Mouse (Mus musculus) regulatory T cell (primary cell): ENCODE results near the gene Maco1.

Experiments used
- in situ Hi-C: fragments of 300-600 bp; cut with MboI, MseI; formaldehyde crosslinking; loops from one replicate; pipeline ENCODE4 v1.15.1; 2025; ENCODE audit warnings: high pct_unique_total_duplicates

Maco1 gene

DNA sequence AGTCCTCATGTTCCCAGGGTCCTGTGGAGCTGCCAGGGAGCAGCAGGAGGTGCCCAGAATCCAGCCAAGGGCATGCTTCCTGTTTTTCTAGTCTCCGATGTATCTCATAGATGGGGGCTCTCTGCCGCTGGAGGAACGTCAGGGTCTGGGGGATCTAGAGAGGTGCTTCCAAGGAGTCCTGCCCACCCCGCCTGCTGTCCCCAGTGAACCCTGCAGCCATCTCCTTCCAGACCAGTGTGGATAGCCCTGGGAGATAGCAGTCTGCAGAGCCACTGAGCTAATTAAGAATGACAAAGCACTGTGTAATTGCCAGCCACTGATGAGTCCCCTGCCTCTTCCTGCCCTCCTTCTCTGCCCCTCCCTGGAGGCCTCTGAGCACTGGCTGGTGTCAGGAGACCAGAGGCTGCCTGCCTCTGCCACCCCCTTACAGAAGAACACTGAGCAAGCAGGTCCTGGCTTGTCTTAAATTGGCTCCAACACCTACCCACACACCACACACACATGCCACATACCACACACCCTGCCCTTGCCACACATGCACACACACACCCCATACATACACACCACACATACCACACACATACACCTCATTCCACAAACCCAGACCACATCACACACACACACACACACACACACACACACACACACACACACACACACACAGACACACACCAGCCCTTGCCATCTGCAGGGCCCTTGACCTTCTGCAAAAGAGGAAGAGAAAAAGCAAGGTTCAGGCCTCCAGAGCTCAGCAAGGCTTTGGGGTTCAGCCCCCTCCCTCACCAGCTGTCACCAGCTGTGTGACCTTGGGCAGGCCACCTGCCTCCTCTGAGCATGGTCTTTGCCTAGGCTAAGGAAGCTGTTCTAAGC is 80.1 kb downstream of the Maco1 start:
- in situ Hi-C loops, result no loop called here

GRCm38 (mm10) chr4:134769891-134770290 is 83.3 kb downstream of the Maco1 start:
- in situ Hi-C loops, result no loop called here

GRCm38 (mm10) chr4:134769081-134769811 is 83.9 kb downstream of the Maco1 start:
- in situ Hi-C loops, result no loop called here

GRCm38 (mm10) chr4:134768226-134768888 is 84.8 kb downstream of the Maco1 start:
- in situ Hi-C loops, result no loop called here

- in situ Hi-C loops, result no loop called here
Observed at GRCm38 (mm10) chr4:134767426-134768225, 85.5 kb downstream of the Maco1 start, which contains the start of gene Ldlrap1. Gene Ldlrap1, minus strand, starts transcription at chr4:134768024.

DNA sequence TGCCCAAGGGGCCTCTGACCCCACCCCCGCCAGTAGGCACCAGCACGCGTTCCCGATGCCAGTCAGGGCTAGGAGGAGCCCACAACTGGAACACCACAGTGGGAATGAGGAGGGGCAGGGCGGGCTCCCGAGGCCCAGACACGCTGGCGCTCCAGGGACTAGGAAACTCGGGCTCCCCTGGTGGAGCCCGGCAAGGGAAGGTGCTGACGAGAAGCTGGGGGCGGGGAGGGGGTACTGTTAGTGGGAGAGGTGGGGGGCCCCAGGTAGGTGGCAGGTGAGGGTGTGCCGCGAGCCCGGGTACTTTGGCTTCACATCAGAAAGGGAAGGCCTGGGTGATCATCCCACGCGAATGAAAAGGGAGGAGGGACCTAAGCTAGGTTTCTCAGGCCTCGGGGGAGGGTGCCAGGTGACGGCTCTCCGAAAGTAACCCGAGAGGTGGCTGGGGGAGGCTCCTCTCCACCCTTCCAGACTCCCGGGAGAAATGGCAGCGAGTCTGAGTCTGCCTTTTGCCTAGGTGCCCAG is 86.2 kb downstream of the Maco1 start:
- in situ Hi-C loops, result no loop called here

- in situ Hi-C loops, result no loop called here
Observed at GRCm38 (mm10) chr4:134766277-134766676, 86.9 kb downstream of the Maco1 start.

DNA sequence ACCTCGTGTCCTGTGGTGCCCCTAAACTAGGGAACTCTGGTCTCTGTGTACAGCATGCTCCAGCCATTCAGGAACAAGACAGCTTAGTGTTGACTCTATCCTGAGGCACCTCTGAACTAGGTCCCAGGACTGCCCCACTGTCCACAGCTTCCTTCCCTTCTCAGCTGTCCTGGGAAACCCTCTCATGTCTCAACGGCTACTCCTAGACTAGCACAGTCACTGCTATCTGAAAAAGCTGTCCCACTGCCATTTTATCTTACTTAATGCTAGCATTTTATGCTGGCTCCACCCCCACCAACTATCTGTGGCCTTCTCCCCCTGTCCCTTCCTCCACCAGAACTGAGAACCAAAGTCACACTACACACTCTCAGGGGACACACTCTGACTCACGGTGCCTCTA is 88.8 kb downstream of the Maco1 start:
- in situ Hi-C loops, result no loop called here

GRCm38 (mm10) chr4:134762360-134762759 is 90.8 kb downstream of the Maco1 start:
- in situ Hi-C loops, result no loop called here

DNA sequence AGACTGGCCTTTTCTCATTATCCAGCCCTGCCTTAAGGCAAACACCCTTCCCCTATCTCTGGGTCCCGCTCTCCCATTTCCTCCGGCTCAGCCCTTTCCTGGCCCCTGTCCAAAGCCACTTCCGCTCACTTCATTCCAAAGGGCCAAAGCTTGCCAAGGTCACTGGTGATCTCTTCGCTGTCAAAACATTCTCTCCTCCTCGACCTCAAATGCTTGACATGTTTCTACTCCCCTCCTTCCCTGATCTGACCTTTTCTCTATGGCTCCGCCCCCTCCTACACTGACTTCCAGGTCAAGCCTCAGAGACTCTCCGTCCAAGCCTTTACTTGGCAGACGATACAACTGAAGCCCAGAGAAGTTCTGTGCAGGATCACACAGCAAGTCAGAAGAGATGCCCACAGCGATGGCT is 92.3 kb downstream of the Maco1 start:
- in situ Hi-C loops, result no loop called here

GRCm38 (mm10) chr4:134760281-134760680 is 92.9 kb downstream of the Maco1 start:
- in situ Hi-C loops, result no loop called here

DNA sequence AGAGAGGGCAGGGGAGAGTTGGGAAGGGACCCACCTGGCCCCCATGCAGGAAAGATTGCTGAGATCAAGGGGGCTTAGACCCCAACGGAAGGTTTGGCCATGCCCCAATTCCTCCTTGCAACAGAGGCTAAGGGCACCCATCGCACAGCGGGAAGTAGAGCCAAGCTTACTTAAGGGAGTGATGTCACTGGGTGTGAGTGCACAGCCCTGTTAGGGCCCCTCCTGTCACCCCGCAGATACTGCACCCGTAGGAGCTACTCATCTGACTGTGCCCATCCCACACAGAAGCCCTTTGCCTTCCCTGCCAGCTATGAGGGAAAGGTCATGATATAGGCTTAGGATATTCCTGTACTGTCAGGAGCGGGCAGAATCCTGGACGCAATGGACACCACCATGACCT is 93.6 kb downstream of the Maco1 start:
- in situ Hi-C loops, result no loop called here

GRCm38 (mm10) chr4:134758922-134759321 is 94.2 kb downstream of the Maco1 start:
- in situ Hi-C loops, result no loop called here

DNA sequence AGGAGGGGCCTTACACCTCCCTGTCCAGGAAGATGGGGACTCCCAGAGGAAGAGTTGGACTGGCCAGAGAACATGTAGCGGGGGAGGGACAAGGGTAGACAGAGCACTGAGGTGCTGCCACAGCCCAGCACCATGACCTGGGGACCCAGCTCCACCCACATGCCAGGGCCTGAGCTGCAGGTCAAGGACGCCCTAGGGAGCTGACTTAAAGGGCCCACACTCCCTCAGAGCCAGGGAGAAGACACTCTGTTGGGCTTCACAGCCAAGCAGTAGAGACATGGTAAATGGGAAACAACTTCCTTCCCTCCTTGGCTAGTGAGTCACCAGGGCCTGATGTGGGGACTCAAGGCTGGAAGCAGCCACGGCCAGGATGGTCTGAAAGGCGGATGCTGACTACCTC is 94.8 kb downstream of the Maco1 start:
- in situ Hi-C loops, result no loop called here

GRCm38 (mm10) chr4:134756953-134757352 is 96.2 kb downstream of the Maco1 start:
- in situ Hi-C loops, result no loop called here

- in situ Hi-C loops, result no loop called here
Observed at GRCm38 (mm10) chr4:134754941-134755340, 98.2 kb downstream of the Maco1 start.

- in situ Hi-C loops, result no loop called here
Observed at GRCm38 (mm10) chr4:134754371-134754770, 98.8 kb downstream of the Maco1 start.

DNA sequence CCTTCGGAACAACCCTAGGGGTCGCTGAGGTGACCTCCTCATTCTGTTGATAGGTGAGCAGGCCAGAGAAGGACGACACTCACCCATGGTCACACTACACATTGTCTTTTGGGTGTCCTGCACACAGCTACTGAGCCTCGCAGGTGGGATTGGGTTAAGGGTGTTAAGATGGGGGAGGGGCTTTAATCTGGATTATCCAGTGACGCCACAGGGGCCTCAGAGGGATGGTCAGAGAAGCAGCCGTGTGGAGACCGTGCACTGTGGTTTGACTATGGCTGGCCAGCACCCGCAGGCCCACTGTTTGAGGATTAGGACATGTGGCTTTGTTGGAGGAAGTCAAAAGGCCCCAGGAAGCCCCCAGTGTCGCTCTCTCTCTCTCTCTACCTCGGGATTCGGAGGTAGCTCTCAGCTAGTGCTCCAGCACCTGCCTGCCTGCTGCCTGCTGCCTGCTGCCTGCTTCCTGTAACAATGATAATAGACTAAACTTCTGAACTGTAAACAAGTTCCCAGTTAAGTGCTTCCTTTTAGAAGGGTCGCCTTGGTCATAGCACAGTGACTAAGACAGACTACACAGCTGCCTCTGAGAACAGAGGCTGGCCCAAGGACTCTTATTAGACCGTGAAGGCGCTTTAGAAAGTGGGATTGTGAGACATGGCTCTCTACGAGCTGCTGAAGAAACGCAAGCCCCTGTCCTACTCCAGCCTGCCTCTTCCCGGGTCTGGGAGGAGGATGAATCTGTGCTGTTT is 99.5 kb downstream of the Maco1 start:
- in situ Hi-C loops, result no loop called here

DNA sequence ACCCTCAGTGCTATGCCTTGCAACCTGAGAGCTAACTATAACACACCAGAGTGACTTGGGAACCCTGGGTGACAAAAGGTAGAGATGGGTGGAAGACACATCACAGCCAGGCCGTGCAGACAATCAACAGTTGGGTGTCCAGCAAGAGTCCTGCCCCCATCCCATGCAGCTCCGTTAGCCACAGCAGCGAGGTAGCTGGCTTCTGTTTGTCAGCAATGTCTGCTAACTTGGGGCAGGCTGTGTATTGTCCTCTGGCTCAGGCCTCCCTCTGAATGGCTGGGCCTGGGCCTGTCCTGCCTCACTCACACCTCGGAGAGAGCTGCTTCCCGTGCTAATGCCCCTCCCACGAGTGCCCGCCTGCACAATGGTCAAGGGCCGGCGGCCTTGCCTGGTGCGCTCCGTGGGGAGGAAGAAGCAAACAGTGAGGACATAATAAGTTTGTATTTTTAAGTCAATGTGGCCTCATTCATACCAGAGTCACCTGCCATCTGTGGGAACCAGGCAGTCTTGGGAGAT is 100.2 kb downstream of the Maco1 start:
- in situ Hi-C loops, result no loop called here
